Comparison of ENCODE assay signal across 27 mouse cellular contexts in the genomic region with DNA sequence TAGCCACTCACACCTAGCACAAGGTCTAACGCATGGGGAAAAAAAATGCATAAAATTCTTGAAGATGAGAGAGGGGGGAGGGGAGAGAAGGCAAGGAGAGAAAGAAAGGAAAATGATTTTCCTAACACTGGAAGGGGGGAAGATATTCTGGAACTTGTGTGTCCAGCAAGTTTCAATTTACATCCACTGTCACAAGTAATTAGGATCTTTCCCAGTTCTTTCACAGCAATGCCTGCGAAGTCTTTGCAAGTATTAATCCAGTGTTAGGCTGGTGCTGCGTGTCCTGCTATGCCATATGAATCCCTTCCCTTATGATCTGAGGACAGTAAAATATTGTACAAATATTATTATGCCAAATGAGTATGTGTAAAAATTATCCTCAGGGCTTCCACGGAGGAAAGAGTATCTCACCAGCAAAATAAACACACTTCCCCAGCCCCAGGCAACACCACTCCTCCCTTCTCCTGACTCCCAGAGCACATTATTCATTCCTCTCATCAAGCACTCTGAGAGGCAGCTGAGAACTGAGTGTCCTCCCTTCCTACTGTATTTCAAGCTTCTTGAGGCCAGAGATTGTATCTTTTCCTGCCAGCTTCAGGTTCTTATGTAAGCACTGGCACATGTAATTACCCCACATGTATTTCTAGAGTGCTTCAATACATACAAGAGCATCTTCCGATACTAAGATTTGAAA. TPM values are rescaled to one million over a fixed set of nuclear protein-coding genes. Genes with fewer than 3 reads are reported as not detected.
A peak's percentile ranks its signal among the peaks of the same experiment; 100 is the strongest.
DNase-seq lines count a peak whose midpoint lies in the region; ATAC-seq lines count a peak whose summit lies in the region.
"Had no signal": no experiment of that assay in that cellular context is flagged by ENCODE, and none has a peak within 500 bp of the region (broad histone marks: within the 10 kb centered on the region; RNA-seq: fewer than 3 reads in every experiment).

No protein-coding gene starts in this region.

- H3K27me3 ChIP-seq in kidney, embryonic 14.5 days (ENCODE audit: control insufficient read depth, insufficient read depth, low read length) = no peaks in the 10 kb centered on the region
- no peaks in the 10 kb centered on the region for H3K27me3 ChIP-seq in midbrain, embryonic 15.5 days (replicated peaks)
- H3K27me3 ChIP-seq in midbrain, embryonic 13.5 days = no peaks in the 10 kb centered on the region
- H3K27me3 ChIP-seq: forebrain, embryonic 13.5 days; limb, embryonic 12.5 days; megakaryocyte, embryonic 14.5 days had no signal

- H3K4me2 ChIP-seq in kidney, embryonic 14.5 days (replicated peaks; ENCODE audit: low read depth, low read length) = no peak overlapping the region
- no peak overlapping the region for H3K4me2 ChIP-seq in midbrain, embryonic 15.5 days
- no peak overlapping the region for H3K4me2 ChIP-seq in midbrain, embryonic 13.5 days (replicated peaks)
- H3K4me2 ChIP-seq: forebrain, embryonic 13.5 days; limb, embryonic 12.5 days; liver, embryonic 11.5 days had no signal

- no peak overlapping the region for H3K27ac ChIP-seq in kidney, embryonic 14.5 days (ENCODE audit: low read depth, low read length)
- no peak overlapping the region for H3K27ac ChIP-seq in midbrain, embryonic 15.5 days
- H3K27ac ChIP-seq in midbrain, embryonic 13.5 days = no peak overlapping the region
- H3K27ac ChIP-seq: forebrain, embryonic 13.5 days; heart, embryonic 10.5 days; hindbrain, embryonic 10.5 days; limb, embryonic 12.5 days had no signal

- H3K36me3 ChIP-seq in kidney, embryonic 14.5 days (ENCODE audit: control insufficient read depth, insufficient read depth, low read length) = no peaks in the 10 kb centered on the region
- no peaks in the 10 kb centered on the region for H3K36me3 ChIP-seq in midbrain, embryonic 15.5 days (replicated peaks)
- H3K36me3 ChIP-seq in midbrain, embryonic 13.5 days = no peaks in the 10 kb centered on the region
- H3K36me3 ChIP-seq: heart, embryonic 10.5 days; hindbrain, embryonic 10.5 days; limb, embryonic 12.5 days had no signal

- H3K9ac ChIP-seq in kidney, embryonic 14.5 days (ENCODE audit: low read depth, low read length) = no peak overlapping the region
- no peak overlapping the region for H3K9ac ChIP-seq in midbrain, embryonic 15.5 days
- H3K9ac ChIP-seq in midbrain, embryonic 13.5 days (replicated peaks) = no peak overlapping the region
- H3K9ac ChIP-seq: forebrain, embryonic 13.5 days; limb, embryonic 12.5 days; liver, postnatal 0 days had no signal

- no peaks in the 10 kb centered on the region for H3K4me1 ChIP-seq in kidney, embryonic 14.5 days (ENCODE audit: control insufficient read depth, insufficient read depth, low read length)
- H3K4me1 ChIP-seq in midbrain, embryonic 15.5 days = peaks cover 7% of the 10 kb centered on the region
- H3K4me1 ChIP-seq in midbrain, embryonic 13.5 days (replicated peaks) = peaks cover 11% of the 10 kb centered on the region
- H3K4me1 ChIP-seq: heart, embryonic 10.5 days; limb, embryonic 12.5 days; megakaryocyte, embryonic 14.5 days had no signal

- peak; percentile 73; the same call in 1 of the 2 replicates for ATAC-seq in kidney, embryonic 14.5 days (ENCODE audit: low FRiP score, low TSS enrichment)
- ATAC-seq in midbrain, embryonic 15.5 days (replicated peaks) = 0 out of 2 replicates have a peak, but pooled peaks have one; percentile 30
- ATAC-seq in midbrain, embryonic 13.5 days = no peak
- ATAC-seq: CD4-positive, CD25-positive, alpha-beta regulatory T cell, adult 4 months; forebrain, embryonic 13.5 days; liver, postnatal 0 days; lung, postnatal 0 days had no signal

- H3K4me3 ChIP-seq in kidney, embryonic 14.5 days (ENCODE audit: low read length) = no peak overlapping the region
- H3K4me3 ChIP-seq in midbrain, embryonic 15.5 days = no peak overlapping the region
- H3K4me3 ChIP-seq in midbrain, embryonic 13.5 days (replicated peaks) = no peak overlapping the region
- H3K4me3 ChIP-seq: forebrain, embryonic 13.5 days; heart, embryonic 10.5 days; hindbrain, embryonic 10.5 days; limb, embryonic 12.5 days; megakaryocyte, embryonic 14.5 days had no signal

- 39% methylated on average over 5 of the region's 5 CpGs for WGBS in kidney, embryonic 14.5 days
- 44% methylated on average over 5 of the region's 5 CpGs for WGBS in midbrain, embryonic 15.5 days
- WGBS in midbrain, embryonic 13.5 days = 58% methylated on average over 5 of the region's 5 CpGs

- no peaks in the 10 kb centered on the region for H3K9me3 ChIP-seq in kidney, embryonic 14.5 days (ENCODE audit: control insufficient read depth, low read length)
- no peaks in the 10 kb centered on the region for H3K9me3 ChIP-seq in midbrain, embryonic 15.5 days
- no peaks in the 10 kb centered on the region for H3K9me3 ChIP-seq in midbrain, embryonic 13.5 days
- H3K9me3 ChIP-seq: forebrain, embryonic 13.5 days; heart, embryonic 10.5 days; hindbrain, embryonic 10.5 days; limb, embryonic 12.5 days; megakaryocyte, embryonic 14.5 days had no signal

- no peak for DNase-seq in kidney, adult 9 months
- DNase-seq in embryo, embryonic 11 days = peak; percentile 13
- DNase-seq in retina, embryonic 14.5 days (ENCODE audit: low spot score) = peak; percentile 66
- DNase-seq in urinary bladder, postnatal 4 days (ENCODE audit: low spot score in 2 of 2) = no peak
- no peak for DNase-seq in urinary bladder, postnatal 10 days (ENCODE audit: low spot score)
- DNase-seq: adrenal gland, postnatal 25 days; cerebellum, adult 11-12 months; cerebellum, postnatal 14 days; kidney, adult 18-20 months; kidney, postnatal 36 days; layer of hippocampus, postnatal 36 days; liver, postnatal 0 days; thymus, postnatal 14 days had no signal

RNA-seq across cellular contexts. Expression of gene Gm10192, which starts 47.6 kb away (rescaled TPM):
- not detected in 2 replicates for polyA plus RNA-seq in kidney, embryonic 14.5 days (2014; fragmentation: Nextera tagmentation; extraction: Ambion mirVana)
- not detected in 2 replicates for polyA plus RNA-seq in midbrain, embryonic 15.5 days (2015; fragmentation: Nextera tagmentation; extraction: Ambion mirVana)
- not detected in 2 replicates for polyA plus RNA-seq in midbrain, embryonic 13.5 days (2015; fragmentation: Nextera tagmentation; extraction: Ambion mirVana)
- polyA plus RNA-seq: CD4-positive, CD25-positive, alpha-beta regulatory T cell, adult 4 months; forebrain, embryonic 13.5 days; heart, embryonic 10.5 days; heart, embryonic 16.5 days; hindbrain, embryonic 10.5 days; limb, embryonic 12.5 days; liver, embryonic 11.5 days; liver, postnatal 0 days; lung, postnatal 0 days; spleen, adult 2 months; testis, adult 2 months had no signal

Comparison
In these comparisons a context has a peak if more than half of its experiments do, and no peak if none do; other contexts are left out.
1. DNase-seq: peak in embryo, embryonic 11 days (single experiment) and retina, embryonic 14.5 days (single experiment); none in kidney, adult 9 months (single experiment), urinary bladder, postnatal 4 days (0 of 2) and urinary bladder, postnatal 10 days (single experiment).